Mouse (Mus musculus): ENCODE data around the gene Limk1.
A peak's percentile ranks its signal among the peaks of the same experiment; 100 is the strongest.

Limk1 gene

DNA sequence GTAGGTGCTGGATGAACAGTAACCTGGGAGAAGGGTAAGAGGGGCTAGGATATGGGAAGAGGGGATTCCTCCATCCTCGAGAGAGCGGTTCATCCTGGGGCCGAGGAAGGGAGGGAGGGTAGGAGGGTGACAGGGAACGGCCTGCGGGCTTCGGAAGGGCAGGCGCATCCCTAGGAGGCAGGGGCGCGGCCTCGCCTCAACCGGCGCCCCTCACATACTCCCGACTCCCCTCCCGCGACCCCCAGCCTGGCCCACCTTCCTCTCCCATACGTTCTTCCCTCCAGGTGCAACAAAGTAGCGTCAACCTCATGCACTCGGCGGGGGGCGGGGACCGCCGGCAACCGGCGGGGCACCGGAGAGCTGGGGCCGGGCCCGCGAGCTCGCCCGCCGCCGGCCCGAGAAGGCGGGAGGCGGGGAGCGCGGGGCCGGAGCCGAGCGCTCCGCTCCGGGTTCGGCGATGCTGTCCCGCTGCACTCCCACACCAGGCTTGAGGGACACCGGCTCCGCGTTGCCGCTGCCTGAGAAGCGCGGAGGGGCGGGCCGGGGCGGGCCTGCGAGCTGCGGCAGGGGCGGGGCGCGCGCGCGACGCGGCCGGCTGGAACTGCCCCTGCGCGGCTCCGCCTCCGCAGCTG is at the start of gene Limk1:
Gene Limk1 (minus strand): TSS at position 513 of the 632 bp plus-strand sequence.
- DNase-seq (ENCODE audit: low read depth, low spot score), result no peak

DNA sequence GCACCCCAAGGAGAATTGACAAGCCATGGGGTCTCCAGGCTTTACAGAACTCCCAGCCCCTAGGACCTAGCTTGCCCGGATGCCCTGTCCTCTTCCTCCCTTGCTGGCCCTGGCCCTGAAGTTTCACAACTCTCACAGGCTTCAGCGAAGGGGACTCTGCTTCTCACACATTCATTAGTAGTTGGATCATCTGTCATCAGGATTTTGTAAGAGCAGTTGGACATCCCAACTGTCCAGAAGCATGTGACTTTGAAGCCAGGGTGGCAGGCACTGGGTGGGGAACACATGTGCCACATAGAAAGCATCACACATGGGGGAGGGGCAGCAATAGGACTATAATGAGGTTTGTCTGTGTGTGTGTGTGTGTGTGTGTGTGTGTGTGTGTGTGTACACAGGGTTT is 46.5 kb upstream of the Limk1 start:
- DNase-seq (ENCODE audit: low read depth, low spot score), result no peak

DNA sequence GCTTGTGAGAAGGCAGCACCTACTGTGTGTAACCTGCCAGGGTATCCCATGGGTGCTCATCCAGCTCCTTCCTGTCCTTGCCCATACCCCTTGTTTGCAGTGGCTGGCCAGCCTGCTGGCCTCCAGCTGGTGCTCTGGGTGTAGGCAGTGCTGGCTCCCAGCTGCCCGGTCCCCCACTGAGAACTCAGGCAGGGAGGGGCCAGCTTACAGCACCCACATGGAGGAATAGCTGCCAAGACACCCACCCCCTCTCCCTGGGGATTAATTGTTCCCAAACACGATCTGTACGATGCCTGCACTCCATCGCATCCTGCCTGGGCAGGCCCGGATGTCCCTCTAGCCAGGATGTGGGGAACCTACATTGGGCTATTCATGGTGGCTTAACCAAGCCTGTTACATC is 45.7 kb upstream of the Limk1 start:
- DNase-seq (ENCODE audit: low read depth, low spot score), result no peak

DNA sequence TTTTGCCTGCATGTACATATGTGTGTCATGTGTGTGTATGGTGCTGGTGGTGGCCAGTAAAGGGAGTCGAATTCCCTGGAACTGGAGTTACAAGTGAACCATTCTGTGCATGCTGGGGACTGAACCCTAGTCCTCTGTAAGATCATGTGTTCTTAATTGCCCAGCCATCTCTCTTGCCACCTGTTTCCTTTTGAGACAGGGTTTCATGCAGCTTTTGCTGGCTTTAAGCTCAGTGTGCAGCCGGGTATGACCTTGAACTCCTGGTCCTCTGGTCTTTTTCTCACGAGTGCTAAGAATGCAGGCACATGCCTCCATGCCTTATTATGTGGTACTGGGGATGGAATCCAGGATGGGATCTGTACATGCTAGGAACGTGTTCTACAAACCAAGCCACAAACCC is 44.8 kb upstream of the Limk1 start:
- no peak for DNase-seq (ENCODE audit: low read depth, low spot score)

DNA sequence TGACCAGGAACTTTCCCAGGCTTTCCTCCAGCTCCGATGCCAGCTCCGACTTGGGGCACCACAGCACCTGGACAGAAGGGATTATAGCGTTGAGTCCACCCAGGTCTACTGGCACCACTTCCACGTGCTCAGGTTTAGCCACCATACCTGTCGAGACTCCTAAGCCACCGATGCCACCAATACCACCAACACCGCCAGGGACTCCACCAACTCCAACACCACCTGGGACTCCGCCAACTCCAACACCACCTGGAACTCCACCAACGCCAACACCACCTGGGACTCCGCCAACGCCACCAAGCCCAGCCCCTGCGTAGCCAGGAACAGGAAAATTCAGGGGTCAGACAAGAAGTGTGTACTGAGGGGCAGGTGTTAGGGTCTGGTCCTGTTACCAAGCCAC is 40.7 kb upstream of the Limk1 start:
- no peak for DNase-seq (ENCODE audit: low read depth, low spot score)

DNA sequence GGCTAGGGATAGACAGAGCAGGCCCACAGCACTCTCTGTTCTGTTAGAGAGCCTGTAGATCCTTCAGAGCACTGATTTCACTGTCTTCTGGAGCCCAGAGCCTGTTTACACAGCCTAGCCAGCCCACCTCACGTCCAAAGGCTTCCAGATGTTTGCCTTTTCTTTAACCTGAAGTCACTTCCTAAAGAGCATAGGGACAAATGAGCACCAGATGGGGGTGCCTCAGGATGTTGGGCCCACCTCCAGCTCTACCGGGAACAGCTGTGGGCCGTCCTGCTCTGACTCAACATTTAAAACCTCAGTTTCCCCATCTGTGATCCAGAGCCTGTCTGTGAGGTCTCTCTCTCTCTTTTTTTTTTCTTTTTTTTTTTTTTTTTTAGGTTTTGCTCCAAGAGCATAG is 40.1 kb upstream of the Limk1 start:
- DNase-seq (ENCODE audit: low read depth, low spot score), result no peak

DNA sequence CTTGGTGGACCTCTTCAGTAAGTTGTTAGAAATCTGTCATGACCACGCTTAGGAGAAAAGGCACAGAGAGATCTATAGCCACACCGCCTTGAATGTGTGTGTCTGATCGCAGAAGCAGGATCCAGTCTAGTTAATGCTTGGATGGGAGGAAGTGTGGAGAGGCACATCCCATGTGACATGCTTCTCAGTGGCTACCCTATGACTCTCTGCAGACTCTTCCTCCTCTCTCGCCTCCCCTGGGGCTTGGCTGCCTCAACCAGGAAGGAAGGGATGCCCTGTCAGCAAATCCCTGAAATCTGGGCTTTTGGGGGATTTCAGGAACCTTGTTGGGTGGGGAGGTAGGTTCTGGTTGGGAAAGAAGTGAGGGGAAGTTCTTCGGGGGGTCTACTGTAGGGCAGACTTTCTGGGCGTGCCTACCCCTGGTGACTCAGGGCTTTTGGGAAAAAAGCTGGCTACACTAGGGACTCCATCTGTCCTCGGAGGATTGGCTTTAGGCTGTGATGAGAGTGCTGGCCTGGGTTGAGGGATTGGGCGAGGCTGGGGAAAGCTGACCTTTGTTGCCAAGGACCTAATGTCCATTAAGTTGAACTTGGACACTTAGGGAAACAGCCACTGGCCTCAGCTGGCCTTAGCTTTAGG is 38.7 kb upstream of the Limk1 start:
- no peak for DNase-seq (ENCODE audit: low read depth, low spot score)

DNA sequence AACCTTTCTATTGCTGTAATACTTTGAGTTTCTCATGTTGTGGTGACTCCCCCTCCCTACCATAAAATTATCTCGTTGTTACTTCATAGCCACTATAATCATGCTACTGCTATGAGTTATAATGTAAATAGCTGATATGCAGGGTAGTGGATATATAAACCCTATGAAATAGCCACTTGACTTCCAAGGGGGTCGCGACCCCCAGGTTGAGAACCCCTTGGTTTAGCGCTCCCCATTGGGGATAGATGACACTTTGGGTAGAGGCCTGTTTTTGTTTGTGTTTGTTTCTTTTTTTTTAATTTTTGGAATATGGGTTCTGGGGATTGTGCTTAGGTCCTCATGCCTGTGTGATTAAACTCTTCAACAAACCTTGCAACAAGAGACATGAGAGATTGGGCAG is 36.9 kb upstream of the Limk1 start:
- no peak for DNase-seq (ENCODE audit: low read depth, low spot score)

DNA sequence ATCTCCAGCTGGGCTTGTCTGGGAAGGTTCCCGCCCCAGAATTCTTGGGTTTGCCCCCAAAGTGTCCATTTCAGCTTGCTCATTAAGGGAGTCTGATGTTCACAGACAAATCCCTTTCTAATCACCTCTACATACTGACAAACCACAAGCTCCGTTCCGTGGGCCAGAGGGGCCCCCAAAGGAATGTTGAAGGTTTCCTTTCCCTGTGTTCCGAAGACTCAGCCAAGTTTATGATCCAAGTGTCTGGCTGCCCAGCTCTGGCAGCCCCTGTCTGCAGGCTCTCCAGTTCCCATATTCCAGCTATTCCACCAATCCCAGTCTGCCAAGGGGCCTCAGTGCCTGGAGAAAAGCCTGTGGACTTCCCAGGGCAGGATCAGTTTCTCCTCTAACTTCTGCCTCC is 31.7 kb upstream of the Limk1 start:
- no peak for DNase-seq (ENCODE audit: low read depth, low spot score)

DNA sequence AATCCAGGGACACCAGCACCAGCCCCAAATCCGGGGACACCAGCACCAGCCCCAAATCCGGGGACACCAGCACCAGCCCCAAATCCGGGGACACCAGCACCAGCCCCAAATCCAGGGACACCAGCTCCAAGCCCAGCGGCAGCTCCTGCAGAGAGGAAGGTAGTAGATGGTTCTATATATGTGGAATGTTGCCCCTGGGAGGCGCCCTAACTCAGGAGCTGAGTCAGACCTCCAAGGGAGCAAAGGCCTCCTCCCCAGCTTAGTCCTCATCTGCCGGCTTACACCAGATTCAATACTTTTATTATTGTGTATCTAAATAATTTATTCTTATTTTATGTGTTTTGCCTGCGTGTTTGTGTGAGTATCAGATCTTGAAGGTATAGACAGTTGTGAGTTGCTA is 22.7 kb upstream of the Limk1 start:
- no peak for DNase-seq (ENCODE audit: low read depth, low spot score)

DNA sequence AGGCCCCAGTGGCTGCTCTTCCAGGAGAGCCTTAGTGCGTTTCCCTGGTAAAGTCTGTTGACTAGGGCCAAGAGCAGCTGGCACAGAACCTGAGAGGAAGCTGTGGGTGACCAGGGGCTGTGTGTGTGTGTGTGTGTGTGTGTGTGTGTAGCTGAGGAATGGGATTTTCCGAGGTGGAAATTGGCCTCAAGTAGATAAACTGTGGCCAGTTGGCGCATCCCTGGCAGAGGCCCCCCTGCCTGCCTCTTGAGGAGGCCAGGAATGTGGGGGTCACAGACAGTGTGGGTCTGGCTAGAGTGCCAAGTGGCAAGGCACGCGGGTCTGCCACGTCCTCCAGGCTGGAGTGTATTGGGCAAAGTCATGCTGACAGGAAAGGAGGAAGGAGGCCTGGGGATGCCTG is 20.9 kb upstream of the Limk1 start:
- no peak for DNase-seq (ENCODE audit: low read depth, low spot score)

DNA sequence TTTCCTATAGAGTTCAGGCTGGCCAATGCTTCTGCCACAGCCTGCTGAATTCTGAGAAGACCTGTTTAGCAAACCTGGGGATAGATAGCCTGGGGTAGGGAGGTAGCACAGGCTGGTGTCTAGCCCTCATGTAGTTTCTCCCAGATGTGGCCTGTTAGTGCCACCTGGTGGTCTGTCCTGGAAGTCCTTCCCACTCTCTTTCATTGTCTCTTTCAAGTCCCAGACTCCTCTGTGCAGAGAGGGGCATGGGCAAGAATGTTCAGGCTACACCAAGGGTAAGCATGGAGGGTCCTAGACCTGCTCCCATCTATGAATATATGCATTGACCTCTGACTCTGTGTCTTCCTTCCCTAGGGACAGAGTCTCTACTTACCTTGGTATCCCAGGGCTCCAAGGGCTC is 15.8 kb upstream of the Limk1 start:
- peak; percentile 36 for DNase-seq (ENCODE audit: low read depth, low spot score)

DNA sequence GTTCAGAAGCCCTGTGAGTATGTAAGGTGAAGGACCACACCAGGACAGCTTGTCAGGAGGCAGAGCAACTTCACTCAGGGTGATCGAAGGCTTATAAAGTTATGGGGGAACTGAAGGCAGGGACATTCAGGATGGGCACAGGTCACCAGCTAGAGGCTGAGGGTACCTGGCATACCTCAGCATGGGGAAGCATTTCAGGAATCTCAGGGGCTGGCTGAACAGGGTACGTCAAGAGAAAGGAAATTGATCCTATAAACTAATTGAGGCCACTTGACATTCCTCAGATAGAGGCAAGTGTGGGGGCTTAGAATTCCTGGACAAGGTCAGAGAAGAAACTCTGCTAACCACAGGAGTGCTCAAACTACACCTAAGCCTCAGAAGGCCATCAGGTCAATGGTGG is 7.1 kb upstream of the Limk1 start:
- no peak for DNase-seq (ENCODE audit: low read depth, low spot score)

DNA sequence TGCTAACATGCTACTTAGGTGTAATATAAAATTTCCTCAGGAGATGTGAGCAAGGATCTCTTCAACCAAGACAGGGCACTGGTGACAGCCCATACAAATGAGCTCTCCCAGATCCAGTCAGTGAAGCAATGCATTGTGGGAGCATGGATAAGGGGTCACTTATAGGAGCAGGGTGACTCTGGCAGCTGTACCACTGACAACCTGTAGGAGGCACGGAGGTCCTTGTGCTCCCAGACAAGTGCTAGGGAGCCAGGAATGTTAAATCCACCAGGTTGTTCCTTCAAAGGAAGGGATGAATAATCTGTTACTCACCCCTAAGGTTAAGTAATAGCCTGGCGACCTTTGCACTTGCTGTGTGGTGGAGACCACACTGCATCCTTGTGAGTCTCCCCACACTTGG is 6.7 kb upstream of the Limk1 start:
- DNase-seq (ENCODE audit: low read depth, low spot score), result no peak

DNA sequence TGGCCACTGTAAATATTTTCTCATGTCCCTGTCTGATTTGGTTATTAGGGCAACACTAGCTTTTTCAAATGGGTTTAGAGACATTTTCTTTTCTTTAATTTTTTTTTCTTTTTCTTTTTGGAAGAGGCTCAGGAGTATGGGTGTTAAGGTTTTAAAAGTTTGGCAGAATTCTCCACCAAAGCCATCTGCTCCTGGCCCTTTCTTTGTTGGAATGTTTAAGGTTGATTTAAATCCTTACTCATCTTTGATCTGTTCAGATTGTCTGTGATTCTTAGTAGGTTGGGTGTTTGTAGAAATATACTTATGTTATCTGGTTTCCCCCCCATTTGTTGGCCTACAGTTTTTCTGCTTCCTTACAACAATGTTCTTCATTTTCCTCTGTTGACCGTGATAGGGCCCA is 4.3 kb upstream of the Limk1 start:
- DNase-seq (ENCODE audit: low read depth, low spot score), result no peak

DNA sequence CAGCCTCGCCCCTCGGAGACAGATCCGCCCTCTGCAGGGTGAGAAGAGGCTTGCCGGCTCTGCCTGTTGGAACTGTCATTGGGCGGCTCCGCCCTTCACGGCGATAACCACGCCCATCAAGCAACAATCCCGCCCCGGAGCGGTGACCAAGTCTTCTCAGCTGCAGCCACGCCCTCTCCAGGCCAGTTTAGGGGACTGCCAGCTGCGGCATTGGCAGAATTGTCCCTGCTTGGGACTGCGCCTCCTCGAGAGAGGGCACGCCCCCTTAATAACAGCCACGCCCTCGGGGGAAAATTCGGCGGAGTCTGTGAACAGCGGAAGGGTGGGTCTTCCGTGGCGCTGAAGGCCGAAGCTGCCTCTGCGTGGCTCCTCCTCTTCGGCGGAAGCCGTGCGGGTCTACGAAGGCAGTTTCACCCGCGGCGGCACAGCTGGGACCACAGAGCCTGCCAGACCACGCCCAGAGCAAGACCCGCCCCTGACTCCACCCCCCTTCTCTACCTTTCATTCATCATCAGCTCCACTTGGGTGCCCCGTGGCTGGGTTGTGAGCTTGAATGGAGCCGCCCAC is 403 bp upstream of the Limk1 start:
- DNase-seq (ENCODE audit: low read depth, low spot score), result peak; percentile 98

DNA sequence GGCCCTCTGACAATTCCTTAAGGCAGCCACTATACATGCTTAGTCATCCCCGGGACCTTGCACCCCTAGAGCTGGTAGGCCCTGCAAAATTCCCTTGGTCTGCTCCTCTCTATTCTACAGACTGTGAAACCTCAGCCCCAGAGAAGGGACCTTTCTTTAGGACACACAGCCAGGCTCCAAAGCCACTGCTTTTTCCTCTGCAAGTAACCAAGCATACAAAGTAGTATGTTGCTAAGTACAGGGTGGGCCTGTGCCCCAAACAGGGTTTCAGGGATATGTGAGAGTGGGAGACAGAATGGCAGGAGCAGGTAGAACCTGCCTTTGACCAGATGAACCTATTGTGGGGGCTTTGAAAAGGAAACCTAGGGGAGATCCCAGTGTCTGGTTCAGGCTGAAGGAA is 1.2 kb downstream of the Limk1 start:
- DNase-seq (ENCODE audit: low read depth, low spot score), result no peak

DNA sequence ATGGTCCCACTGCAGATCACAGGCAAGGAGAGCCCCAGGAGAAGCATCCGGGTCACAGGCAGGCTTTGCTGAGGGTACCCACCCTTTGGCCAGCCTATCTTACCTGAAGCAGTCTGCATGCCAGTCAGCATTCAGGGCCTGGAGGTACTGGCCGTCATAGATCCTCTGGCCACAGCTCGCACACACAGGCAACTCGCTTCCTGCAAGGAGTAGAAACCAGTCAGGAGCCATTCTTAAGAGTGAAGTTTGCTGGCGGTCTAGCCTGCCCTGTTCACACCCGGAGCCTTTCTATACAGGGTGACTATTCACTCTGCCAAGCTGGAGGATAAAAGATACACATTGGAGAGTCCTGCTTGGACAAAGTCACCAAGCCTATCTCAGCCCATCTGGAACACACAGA is 1.9 kb downstream of the Limk1 start:
- no peak for DNase-seq (ENCODE audit: low read depth, low spot score)

DNA sequence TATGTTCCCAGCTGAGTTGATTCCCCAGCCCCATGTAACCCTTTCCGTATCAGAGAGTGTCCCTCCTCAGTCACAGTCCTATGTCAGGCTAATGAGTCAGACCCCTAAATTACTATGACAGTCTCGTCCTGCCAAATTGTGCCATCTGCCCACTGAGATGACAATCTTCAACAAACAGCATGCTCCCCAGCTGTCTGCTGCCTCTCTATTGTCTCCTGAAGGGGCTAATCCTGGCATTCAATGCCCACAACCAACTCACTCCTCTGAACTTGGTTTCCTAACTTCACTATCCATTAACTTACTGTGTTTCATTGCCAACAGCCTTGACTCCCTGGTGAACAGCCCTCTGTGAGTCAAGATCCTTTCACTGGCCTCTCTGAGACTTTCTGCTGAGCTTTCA is 4.0 kb downstream of the Limk1 start:
- DNase-seq (ENCODE audit: low read depth, low spot score), result no peak

DNA sequence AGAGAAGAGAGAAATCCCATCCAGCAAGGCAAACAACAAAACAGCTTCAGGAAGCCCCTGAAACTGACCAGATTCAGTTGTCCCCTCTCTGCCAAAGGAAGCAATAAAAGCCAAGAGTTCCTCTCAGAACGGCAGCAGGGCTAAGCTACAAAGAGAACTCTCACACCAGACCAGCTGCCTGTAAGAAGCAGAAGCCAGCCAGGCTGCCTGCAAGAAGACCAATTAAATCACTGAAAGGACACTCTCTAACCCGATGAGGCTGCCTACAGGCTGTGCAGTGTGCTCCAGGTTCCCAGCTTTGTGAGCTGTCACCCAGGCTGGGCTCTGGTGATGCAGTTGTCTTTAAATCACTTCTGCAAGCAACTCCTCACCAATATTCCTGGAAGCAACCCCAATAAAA is 4.6 kb downstream of the Limk1 start:
- no peak for DNase-seq (ENCODE audit: low read depth, low spot score)

DNA sequence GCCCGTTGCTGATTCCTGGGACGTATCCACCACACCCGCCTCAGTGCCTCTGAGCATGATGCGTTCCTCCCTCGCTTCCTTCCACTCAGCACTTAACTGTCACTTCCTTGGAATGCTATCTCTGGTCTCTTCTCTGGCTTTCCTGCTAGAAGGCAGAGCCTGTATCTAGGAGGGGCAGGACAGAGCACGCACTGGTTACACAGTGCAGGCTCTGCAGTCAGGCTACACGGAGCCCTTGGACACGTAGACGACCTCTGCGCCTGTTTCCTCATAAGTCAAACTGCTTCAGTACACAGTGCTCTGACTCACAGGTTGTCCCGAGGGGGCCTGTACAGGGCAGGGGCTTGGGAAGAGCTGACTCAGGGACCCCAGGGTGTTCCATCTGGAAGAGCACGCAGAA is 8.2 kb downstream of the Limk1 start:
- no peak for DNase-seq (ENCODE audit: low read depth, low spot score)

DNA sequence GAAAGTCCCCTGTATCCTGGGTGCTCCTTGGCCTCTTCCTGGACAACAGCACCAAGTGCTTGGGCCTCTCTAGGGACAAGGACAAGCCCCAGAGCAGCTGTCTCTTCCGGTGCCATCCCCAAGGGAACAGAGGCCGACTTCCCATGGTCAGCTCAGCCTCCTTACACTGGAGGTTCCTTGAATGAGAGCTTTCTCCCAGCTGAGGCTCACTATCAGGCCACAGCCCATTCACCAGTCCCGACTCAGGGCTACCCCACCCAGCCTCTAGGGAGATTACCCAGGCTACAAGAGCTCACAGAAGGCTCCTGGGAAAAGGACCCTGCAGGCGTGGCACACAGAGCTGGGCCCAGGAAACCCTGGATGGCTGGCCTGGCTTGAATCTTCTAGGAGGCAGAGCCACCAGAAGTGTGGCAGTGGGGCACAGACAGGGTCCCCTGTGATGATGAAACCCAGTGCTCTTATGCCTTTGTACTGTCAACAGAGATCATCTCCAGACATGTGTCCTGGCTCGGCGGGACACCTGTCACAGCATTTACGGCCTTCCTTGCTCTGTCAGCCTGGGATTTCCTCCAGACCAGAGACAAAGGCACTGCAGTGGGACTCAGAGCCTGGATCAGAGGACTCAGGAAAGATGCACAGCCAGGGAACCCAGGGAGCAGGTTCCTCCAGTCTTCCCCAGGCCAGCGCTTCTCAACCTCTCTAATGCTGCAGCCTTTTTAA is 9.4 kb downstream of the Limk1 start:
- no peak for DNase-seq (ENCODE audit: low read depth, low spot score)

DNA sequence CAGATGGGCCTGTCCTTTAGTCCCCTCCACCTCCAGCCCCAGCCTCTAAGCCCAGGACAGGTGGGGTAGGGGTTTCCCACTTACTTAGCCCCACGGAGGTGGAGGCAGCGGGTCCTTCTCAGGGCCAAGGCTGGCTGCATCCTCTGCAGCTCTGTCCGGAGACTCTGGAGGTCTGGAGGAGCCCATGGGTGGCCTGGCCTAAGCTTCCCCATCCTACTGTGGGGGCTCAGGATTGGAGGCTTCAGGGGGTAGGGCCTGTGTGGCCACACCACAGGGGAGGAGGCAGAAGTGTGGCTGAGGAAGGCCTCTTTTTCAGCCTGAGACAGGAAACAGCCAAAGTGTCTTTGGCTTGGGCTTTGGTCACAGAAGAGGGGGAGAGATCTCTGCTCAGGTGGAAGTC is 10.4 kb downstream of the Limk1 start:
- DNase-seq (ENCODE audit: low read depth, low spot score), result no peak
